Mouse (Mus musculus) adrenal gland, adult 2 months (tissue): ENCODE measurements around the gene Mxd1. TPM values are rescaled to one million over a fixed set of nuclear protein-coding genes. Genes with fewer than 3 reads are reported as not detected.

Source experiments
- DNase-seq: peaks from one replicate; pipeline ENCODE4 v3.0.0; 2021
- long read RNA-seq: library from polyadenylated mRNA; stranded (forward); transcript quantifications from one replicate; pipeline ENCODE4 v2.0.0, GENCODE M21; 2021
- polyA plus RNA-seq: library from polyadenylated mRNA; depleted of rRNA; stranded (reverse); fragments of >200 nt; gene quantifications from 2 replicates; pipeline ENCODE4 v1.2.3, GENCODE M21; 2012; rRNA removed
- total RNA-seq, 2 experiments: library from RNA; stranded (reverse); gene quantifications; 2 replicates each; pipeline ENCODE4 v1.2.3; 2021

Mxd1 gene
- total RNA-seq (1 to 10 TPM; 8.0 to 8.9 TPM), polyA plus RNA-seq (5.3 and 6.9 TPM in 2 replicates)
- long read RNA-seq, full-length matches to known transcripts: 4 of 9 reads
- long read RNA-seq, partial matches to known transcripts: 1 of 9 reads
- long read RNA-seq, other reads (novel, unspliced or antisense): 4 of 9 reads

DNA sequence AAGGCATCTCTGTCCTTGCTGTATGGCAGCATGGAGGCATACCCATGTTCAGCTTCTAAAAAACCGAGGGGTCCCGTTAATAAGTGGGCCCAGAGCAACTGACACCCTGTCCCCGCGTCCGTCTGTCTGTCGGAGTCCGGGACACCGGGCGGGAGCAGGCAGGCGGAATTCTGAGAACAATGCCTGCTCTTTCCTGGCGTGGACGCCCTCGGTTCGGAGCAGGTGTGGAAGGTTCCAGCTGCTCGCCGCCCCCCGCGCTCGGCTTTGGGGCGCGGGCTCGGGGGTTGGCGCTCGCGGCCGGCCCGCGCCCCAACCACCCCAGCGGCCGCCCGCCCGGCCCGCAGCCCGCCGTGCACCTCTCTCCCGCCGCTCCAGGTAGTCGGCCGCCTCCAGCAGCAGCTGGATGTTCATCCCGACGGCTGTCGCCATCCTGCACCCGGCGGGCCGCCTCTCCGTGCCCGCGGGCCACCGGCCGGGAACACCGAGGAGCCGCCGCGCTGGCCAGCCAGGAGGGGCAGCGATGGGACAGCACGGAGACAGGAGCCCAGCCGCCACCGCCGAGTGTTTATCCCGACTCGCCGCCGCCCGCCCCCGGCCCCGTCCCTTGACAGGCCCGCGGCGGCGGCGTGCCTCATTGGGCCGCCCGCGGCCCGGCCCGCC lies at the start of gene Mxd1:
Gene Mxd1 (minus strand): TSS at position 582 of the 660 bp plus-strand sequence.
- no peak for DNase-seq

DNA sequence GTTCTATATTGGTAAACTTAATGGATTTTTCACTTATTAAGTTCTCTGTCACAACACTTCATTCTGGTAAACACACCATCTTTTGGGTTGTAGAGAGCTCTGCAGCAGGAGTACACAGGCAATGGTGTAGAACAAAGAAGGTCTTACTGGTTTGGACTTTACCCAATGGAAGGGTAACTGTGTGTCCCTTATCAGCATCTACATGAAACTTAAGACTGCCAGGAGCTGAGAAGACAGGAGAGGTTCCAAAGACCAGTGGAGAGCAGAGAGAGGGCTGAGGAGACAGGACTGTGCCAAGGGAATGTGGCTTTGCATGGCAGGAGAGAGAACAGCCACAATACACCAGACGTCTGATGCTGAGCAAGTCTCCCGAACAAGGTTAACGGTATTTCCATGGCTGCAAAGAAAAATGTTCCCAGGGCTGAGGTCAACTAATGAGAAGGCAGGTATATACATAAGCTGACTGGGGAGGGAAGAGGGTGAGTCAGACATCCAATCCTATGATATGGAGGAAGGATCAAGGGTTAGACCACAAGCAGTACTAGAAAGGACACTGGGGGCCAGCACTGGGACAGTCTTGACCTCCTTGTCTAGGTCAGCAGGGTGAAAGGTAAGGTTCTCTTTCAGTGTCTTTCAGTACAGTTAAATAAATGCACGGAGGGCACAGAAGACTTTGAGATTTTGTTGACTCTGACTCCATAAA lies 39.3 kb upstream of the Mxd1 start:
- DNase-seq: no peak

DNA sequence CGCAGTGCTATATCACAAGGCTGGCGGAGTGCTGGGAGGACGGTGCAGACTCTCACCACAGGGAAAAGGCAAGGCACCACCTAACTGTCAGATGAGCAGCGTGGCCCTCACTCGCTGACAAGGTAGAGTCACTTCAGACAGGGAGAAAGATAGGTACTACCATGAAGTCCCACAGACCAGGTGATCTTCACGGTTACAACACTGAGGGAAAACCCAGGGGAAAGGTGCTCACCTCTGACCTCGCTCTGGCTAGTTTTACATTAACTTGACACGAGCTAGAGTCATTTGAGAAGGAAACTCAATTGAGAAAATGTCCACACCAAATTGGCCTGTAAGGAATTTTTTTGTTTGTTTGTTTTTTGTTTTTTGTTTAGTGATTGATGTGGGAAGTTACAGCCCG lies 33.6 kb upstream of the Mxd1 start:
- DNase-seq: no peak

DNA sequence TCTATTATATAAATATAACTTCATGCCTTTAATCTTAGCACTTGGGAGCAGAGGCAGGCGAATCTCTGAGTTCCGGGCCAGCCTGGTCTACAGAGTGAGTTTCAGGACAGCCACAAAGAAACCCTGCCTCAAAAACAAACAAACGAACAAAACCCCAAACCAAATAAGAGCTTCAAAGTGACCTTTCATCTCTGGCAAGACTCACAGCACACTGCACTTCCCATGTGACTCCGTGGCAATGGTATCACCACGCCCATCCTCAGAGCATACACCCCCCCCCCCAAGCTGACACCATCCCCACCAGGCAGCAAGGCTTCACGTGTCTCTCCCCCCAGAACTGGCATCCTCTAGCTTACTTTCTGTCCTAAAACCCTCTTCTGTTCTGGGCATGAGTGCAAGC lies 28.9 kb upstream of the Mxd1 start:
- DNase-seq: no peak

DNA sequence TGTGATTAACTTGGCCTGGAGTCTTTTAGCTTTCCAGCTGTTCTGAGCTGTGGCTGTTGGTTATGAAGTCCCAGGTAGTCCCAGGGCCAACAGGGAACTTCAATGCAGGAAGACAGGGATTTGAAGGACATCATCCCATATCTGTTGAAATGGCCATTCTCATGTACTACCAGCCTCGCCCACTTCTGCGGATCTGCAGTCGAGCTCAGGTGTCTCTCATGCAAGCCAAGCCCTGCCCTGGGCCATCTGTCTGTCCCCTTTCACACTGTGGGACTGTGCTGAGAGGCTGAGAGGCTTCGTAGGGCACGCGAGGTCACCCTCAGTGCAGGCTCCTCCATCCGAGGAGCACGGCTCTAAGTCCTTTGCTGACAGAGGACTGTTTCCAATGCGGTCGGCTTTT lies 27.3 kb upstream of the Mxd1 start:
- no peak for DNase-seq

DNA sequence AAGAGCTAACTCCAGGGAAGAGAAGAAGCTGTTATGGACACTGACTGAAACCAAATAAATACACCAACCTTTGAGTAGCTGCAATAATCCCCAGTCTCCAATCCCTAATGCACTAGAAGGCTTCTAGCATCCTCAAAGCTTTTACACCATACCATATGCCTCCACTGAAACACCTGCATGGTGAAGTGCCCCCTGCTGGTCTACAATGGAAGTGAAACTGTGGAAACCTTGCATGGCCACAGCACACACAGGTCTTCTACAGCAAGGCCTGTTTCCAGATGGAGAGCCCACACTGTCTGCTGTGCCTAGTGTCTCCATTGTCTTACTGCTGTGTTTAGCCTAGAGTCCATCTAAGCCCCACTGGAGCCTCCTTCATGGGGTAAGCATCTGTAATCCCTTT lies 25.5 kb upstream of the Mxd1 start:
- DNase-seq: peak; percentile 54

DNA sequence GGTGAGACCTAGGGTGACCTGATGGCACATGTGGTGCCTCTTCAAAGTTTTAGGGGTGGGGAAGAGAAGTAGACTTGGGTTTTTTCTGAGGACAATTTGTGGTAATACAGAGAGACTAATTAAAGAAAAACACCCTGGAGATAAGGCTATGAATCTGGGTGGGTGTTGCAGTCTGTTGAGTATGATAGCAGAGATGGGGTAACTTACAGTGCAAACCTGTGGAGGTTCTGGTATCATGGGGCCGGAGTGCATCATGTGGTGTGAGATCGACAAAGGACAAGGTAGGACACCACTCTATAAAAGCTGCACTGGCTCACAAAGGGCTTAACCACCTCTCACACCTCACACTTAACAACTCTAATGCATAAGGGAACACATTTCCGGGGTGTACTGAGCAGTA lies 20.7 kb upstream of the Mxd1 start:
- DNase-seq: no peak

DNA sequence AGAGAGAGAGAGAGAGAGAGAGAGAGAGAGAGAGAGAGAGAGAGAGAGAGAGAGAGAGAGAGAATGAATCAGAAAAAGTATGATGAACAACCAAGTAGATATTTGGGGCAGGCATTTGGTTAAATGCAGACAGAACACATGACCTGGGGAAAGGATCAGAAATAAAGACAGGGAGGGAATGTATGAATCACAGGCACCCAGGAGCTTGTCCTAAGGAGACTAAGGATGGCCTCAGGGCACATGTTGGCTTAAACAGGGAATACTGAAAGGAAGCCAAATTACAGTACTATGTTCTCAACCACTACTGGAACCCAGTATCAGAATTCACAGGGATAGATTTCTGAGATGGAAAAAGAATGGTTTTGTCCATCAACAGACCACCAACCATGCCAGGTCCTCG lies 18.0 kb upstream of the Mxd1 start:
- DNase-seq: no peak

DNA sequence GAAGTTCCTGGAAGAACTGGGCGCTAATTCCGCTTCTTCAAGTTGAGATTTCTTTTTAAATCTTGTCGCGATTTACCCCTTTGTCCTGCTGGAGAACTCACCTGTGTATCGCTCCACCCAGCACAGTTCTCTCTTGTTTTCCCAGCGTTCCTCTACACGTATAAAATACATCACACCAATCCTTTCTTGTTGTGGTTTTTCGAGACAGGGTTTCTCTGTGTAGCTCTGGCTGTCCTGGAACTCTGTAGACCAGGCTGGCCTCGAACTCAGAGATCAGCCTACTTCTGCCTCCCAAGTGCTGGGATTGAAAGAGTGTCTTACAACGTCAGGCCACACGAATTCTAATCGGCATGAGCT lies 15.7 kb upstream of the Mxd1 start:
- no peak for DNase-seq

DNA sequence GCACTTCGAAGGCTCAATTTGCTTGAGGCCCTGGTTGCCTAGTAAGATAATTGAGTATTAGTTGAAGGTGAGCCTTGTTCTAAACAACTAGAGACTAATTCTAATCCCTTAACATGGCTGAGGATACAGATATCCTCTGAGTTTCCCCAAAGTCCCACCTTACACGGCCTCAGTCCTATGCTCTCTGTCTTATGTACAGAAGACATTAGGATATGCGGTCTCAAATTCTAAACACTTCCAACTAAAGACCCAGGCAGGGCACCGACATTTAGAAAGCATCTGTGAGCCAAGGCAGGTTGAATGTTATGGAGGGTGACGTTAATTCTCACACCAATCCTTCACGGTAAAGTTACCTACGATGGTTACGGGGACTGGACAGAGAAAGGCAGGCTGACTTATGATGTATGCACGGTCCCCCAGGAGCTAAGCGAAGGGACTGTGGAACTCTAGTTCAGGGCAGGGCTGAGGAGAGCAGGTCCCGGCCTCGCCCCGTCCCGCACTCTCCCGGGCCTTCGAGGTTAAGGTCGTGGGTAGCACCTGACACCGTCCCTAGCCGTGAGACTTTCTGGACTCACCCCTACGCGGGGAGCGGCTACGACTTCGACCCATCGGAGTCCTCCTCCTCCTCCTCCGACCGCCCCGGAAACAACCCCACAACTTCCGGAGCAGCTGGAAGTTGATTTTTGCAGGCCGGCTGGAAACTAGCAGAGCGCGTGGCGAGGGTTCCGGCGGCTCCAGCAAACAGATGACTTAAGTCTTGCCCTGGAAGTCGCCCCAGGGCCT lies 15.1 kb upstream of the Mxd1 start, which contains the start of gene Snrnp27:
Gene Snrnp27 (minus strand): TSS at position 651 of the 783 bp plus-strand sequence.
- DNase-seq: peak; percentile 95

DNA sequence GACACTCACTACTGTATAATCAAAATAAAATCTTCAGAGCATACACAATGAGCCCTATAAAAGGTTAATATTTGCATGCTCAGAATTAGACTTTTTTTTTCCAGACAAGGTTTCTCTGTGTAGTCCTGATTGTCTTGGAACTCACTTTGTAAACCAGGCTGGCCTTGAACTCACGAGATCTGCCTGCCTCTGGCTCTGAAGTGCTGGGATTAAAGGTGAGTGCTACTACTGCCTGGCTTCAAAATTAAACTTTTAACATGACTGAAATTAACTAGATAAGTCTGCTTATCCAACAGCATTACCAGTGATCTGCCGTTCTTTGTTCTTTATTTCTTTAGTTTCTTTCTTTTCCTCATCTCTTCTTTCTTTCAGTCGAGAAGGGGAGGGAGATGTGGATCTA lies 12.3 kb upstream of the Mxd1 start:
- no peak for DNase-seq

DNA sequence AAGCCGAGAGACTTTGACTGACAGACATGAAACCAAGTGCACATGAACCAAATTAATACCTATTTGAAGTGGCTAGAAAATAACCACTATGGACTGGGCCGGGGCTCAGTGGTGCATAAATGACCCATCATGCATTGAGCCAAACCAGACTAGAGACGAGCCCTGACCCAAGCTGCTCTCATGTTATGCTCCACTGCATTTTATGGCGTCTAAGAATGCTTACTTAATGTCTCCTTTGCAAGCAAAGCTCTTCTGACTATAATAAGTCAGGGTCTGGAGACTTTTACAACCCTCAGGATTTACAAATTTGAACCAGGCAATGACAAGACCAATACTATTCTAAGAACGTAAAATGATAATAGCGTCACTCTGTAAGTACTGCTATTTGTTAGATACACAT lies 9.4 kb upstream of the Mxd1 start:
- no peak for DNase-seq

DNA sequence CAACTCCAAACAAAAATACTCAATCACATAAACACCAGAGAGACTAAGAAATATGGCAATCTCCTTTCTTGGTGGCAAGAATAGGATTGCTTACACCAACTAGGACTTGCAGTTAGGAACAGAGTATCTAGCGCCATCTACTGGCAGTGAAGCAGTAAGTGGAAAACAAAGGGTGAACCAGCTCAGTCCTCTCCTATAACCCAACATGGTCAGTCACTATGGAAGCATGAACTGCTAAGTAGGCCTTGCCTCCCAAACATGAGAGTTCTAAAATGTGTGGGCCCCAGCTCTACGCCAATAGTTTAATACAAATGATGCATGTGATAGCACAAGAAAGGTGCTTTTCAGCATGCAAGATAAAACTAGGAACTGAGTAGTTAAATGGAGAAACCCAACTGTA lies 1.9 kb upstream of the Mxd1 start:
- peak; percentile 59 for DNase-seq

DNA sequence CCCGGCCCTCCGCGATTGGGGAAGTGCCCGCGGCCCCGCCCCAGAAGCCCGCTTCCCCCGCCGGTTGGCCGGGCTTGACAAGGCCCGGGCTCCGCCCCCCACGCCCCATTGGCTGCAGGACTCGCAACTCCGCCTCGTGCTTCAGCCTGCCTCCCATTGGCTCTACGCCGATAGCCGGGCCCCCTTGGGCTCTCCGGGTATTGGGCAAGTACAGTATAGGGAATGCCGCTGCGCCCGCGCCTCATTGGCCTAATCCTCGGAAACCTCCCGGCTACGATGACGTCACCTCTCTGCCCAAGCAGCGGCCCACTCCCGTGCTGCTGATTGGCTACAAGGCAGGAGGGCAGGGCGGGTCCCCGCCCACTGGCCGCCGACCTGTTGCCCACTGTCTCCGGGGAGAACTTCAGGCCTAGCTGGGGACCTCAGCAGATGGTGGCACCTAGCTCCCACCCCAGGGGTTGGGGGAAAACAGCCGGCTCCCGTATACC lies 323 bp upstream of the Mxd1 start:
- DNase-seq: peak; percentile 100

DNA sequence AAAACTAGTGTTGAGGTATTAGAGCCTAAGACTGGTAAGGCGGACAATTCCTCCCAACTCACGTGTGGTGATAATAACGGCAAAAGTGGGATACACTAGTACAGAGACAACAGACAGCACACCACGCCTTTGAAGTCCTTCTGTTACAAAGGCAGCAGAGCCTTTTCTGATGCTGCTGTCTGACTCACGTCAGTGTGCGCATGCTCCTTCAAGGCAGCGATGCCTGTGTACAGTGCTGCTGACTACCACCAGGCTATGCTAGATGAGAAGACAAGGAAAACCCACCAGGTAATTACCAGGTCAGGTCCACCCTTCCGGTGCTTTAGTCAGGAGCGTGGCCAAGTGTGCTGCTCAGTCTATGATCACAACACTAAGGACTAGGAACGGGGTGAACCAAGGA lies 1.9 kb downstream of the Mxd1 start:
- DNase-seq: no peak

DNA sequence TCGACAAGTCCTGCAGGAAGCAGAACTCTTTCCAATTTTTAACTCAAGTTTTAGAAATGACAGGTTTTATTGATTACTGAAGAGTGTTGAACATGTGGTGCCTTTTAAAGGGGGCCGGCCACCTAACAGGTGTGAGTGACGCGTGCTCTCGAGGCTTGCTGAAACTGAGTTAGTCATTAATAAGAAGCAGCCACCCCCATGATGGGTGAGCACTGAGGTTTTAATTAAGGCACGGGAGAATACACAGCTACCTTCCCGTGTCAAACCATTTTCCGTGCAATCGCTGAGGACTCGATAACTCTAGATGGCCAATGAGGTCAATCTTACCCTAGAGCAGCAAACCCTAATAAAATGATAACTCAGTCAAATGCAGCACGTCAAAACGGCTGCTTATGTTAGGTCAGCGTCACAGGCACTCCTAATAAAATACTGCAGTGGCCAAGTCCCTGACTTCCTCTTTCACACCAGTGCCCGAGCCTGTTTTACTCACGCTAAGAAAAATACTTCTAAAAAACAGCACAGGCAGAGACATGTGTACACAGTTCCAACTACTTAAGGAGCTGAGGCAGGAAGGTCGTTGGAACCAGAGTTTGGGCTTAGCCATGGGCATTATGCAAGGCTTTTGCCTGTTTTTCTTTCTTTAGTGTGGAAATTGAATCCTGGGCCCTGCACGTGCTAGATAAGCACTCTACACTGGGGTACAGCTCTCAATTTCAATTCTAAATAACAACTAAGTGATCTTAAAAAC lies 3.2 kb downstream of the Mxd1 start:
- no peak for DNase-seq

DNA sequence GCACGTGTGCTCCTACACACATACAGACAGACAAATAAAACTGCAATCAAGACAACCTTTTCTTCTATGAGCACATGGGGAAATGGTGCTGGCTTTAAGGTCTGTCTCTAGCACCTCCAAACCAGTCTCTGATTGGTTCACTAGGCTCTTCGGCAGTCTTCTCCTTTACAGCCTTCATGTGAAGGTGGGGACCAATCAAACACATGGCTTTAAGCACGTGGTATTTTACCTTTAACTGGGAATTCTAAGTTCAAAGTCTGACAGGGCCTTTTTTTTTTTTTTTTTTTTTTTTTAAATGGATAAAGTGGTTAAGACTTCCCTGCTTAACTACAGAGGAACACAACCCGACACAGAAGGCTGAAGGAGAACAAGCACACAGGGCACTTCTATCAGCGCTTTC lies 3.9 kb downstream of the Mxd1 start:
- DNase-seq: no peak

DNA sequence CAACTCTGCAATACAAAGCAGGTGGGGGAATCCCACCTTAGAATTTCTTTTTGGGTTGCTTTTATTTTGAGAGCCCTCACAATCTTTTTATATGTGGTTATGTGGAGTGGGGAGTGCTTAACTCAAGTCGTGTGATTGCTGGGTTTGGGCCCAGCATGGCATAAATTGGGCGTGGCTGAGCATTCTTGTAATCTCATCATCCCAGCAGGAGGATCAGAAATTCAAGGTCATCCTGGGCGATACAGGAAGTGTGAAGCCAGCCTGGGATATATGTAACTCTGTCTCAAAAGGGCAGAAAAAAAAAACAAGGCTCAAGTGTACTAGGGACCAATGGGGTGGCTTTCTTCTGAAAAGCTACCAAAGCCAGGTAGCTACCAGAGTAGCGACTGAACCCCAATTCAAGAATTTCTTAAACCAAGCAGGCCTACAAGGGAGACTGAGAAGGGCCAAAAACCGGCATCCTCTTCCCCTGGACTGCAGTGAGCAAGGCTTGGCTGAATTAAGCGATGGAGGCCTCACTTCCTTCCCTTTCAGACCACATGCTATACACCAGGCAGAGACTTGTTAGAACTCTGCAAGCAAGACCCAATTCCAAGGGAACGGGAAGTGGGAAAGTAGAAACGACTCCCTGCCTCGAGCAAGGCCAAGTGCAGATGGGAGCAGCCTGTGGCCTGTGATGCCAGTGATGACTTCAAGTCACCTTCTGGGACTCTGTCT lies 8.6 kb downstream of the Mxd1 start:
- DNase-seq: no peak

DNA sequence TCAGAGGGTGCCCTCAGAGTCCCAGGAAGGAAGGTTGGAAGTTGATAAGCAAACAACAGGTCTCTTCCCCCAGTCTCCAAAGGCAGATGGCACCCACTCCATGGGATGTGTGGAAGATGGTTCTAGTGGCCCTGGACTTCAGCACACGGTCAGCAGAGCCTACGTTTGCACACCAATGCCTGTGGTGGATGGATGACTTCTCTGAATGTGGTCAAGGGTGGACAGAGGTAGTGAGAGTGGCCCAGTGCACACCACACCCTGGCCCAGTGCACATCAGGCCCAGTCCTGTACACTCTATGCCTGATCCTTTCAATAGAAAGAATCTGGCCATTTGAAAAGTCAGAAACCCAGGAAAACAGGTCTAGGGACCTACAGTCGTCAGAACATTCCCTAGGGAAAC lies 10.5 kb downstream of the Mxd1 start:
- no peak for DNase-seq

DNA sequence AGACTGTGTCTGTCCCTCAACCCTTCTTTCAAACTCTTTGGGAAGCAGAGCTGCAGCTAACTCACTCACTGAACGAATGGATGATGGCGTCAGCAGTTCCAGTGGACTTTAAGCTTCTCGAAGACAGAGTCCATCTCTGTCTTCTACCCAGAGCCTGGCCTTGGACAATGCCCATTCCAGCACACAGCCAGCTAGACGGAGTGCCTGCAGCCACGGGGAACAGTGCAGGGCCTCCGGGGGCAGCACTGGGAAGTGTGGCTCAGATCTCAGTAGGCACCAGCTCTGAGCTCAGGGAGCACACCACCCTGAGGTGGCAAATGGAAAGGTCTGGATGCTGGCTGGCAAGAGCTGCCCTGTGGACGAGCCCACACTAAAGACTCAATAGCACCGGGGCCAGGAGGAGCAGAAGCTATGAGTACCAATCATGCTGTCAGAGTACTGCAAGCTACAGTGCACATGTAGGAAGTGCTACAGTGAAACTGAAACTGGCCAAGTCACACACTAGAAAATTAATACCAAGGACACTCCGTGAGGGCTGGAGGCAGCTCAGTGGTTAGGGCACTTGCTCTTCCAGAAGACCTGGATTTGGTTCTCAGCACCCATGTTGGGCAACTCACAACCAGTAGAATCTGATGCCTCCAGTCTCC lies 14.6 kb downstream of the Mxd1 start:
- no peak for DNase-seq

DNA sequence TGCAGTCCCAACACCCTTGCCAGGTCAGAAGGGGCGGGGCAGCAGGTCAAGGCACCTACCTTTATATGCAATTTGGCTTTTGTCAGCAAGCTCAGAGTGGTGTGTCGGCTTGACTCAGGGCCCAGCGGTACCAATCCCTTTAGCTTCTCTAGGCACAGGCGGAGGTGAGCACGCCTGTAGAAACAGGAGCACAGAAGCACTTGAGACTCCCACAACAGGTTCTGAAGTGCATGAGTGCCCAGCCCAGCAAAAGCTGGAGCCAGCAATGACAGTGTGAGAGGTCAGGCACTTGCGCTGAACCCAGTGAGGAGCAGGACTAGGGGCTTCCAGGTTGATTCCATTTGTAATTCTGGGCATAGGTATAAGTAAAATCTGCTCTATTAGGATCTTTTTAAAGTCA lies 15.9 kb downstream of the Mxd1 start:
- DNase-seq: no peak
